Mouse (Mus musculus): ENCODE measurements around the gene Camsap3.
"Not testable (repeated sequence)": the region's sequence is repeated elsewhere in the genome, so short reads cannot be mapped to it uniquely, and the experiment has no call there.

Gene Camsap3

GRCm38 (mm10) chr8:3586993-3587390 is at the start of gene Camsap3:
Gene Camsap3 (plus strand): TSS chr8:3587293.
- no peak for DNase-seq (ENCODE audit: low read depth, low spot score)

- DNase-seq (ENCODE audit: low read depth, low spot score): no peak
Measured at GRCm38 (mm10) chr8:3537666-3538065, 49.4 kb upstream of the Camsap3 start.

GRCm38 (mm10) chr8:3539146-3539545 is 47.9 kb upstream of the Camsap3 start:
- DNase-seq (ENCODE audit: low read depth, low spot score): no peak

- no peak for DNase-seq (ENCODE audit: low read depth, low spot score)
Measured at GRCm38 (mm10) chr8:3540076-3540475, 47.0 kb upstream of the Camsap3 start.

GRCm38 (mm10) chr8:3546511-3546910 is 40.6 kb upstream of the Camsap3 start:
- DNase-seq (ENCODE audit: low read depth, low spot score): no peak

GRCm38 (mm10) chr8:3552240-3552639 is 34.9 kb upstream of the Camsap3 start:
- no peak for DNase-seq (ENCODE audit: low read depth, low spot score)

- no peak for DNase-seq (ENCODE audit: low read depth, low spot score)
Measured at GRCm38 (mm10) chr8:3556114-3556513, 31.0 kb upstream of the Camsap3 start.

GRCm38 (mm10) chr8:3567641-3568371 is 19.3 kb upstream of the Camsap3 start, which contains the start of gene C330021F23Rik:
Gene C330021F23Rik (plus strand): TSS chr8:3567990.
- no peak for DNase-seq (ENCODE audit: low read depth, low spot score)

- DNase-seq (ENCODE audit: low read depth, low spot score): no peak
Measured at GRCm38 (mm10) chr8:3568378-3568777, 18.7 kb upstream of the Camsap3 start.

GRCm38 (mm10) chr8:3569784-3570183 is 17.3 kb upstream of the Camsap3 start:
- no peak for DNase-seq (ENCODE audit: low read depth, low spot score)

GRCm38 (mm10) chr8:3574546-3574945 is 12.5 kb upstream of the Camsap3 start:
- DNase-seq (ENCODE audit: low read depth, low spot score): no peak

- no peak for DNase-seq (ENCODE audit: low read depth, low spot score)
Measured at GRCm38 (mm10) chr8:3576211-3576960, 10.7 kb upstream of the Camsap3 start.

GRCm38 (mm10) chr8:3579390-3580364 is 7.4 kb upstream of the Camsap3 start:
- no peak for DNase-seq (ENCODE audit: low read depth, low spot score)

GRCm38 (mm10) chr8:3581961-3582360 is 5.1 kb upstream of the Camsap3 start:
- DNase-seq (ENCODE audit: low read depth, low spot score): not testable (repeated sequence)

- DNase-seq (ENCODE audit: low read depth, low spot score): no peak
Measured at GRCm38 (mm10) chr8:3586452-3586851, 641 bp upstream of the Camsap3 start.

GRCm38 (mm10) chr8:3587391-3588257 is 531 bp downstream of the Camsap3 start:
- no peak for DNase-seq (ENCODE audit: low read depth, low spot score)

- no peak for DNase-seq (ENCODE audit: low read depth, low spot score)
Measured at GRCm38 (mm10) chr8:3588258-3588633, 1.2 kb downstream of the Camsap3 start.

- DNase-seq (ENCODE audit: low read depth, low spot score): peak; percentile 33
Measured at GRCm38 (mm10) chr8:3593470-3593869, 6.4 kb downstream of the Camsap3 start.

GRCm38 (mm10) chr8:3594466-3594865 is 7.4 kb downstream of the Camsap3 start:
- no peak for DNase-seq (ENCODE audit: low read depth, low spot score)

GRCm38 (mm10) chr8:3598054-3598453 is 11.0 kb downstream of the Camsap3 start:
- no peak for DNase-seq (ENCODE audit: low read depth, low spot score)

GRCm38 (mm10) chr8:3599219-3599618 is 12.1 kb downstream of the Camsap3 start:
- DNase-seq (ENCODE audit: low read depth, low spot score): no peak
